Mouse (Mus musculus): ENCODE measurements around the gene Lrrc4. TPM values are rescaled to one million over a fixed set of nuclear protein-coding genes. Genes with fewer than 3 reads are reported as not detected.

Gene Lrrc4
- polyA plus RNA-seq, 1 experiment from 2014 or later: 1.5 TPM

DNA sequence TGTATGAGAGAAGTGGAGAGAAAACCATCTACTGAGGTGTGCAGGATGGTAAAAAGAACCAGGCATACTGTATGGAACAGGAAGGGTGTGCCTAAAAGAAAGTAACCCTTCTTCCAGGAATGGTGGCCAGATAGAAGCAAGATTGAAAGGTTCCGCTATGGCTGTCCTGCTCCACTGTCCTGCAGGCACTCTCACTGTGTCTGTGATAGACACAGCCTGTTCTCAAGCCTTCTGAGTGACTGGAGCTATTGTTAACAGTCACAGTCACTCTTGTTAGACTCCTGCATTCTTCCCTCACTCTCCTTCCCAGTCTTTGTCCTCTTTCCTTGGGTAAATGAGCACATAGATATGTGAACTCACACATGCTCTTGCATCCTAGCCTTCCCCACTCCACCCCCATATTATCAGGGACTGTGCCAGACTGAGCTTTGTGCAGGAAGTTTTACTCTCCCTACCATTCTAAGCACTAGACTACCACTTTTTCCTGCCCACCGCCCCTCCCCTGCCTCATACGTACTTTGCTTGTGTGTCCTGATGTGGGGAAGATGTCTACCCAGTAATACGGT lies 48.4 kb downstream of the Lrrc4 start:
- no peaks in the 10 kb centered on the region for H3K9me3 ChIP-seq (replicated peaks)
- H3K4me1 ChIP-seq: peaks cover 37% of the 10 kb centered on the region
- no peak overlapping the region for H3K4me3 ChIP-seq
- 64% methylated on average over 4 of the region's 4 CpGs for WGBS
- H3K27ac ChIP-seq (replicated peaks): peak overlapping the region; percentile 76
- no peaks in the 10 kb centered on the region for H3K27me3 ChIP-seq (ENCODE audit: low read depth, poor library complexity, severe bottlenecking)
- H3K36me3 ChIP-seq: no peaks in the 10 kb centered on the region
- peak; percentile 20 for DNase-seq (ENCODE audit: low spot score)

DNA sequence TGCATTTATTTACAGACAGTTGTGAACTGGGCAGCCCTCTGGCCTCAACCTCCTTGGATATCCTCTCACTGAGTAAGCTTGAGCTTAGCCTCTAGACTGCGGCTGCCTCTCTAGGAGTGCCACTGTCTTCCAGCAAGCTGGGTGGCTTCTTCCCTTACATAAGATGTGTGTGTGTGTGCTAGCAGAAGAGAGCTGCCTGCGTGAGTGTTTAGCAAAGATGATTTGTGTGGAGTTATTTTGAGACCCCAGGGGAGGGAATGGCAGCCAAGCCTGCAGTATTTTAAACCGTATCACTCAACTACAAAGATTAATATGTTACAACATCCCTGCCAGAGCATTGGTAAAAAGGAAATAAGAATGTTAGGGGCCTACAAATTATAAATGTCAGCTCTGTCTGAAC lies 49.9 kb downstream of the Lrrc4 start:
- peak overlapping the region; percentile 49; the same call in 1 of the 2 replicates for H3K27ac ChIP-seq (replicated peaks)
- 92% methylated on average over 3 of the region's 3 CpGs for WGBS

GRCm38 (mm10) chr6:28771331-28771730 lies 60.2 kb downstream of the Lrrc4 start:
- no peaks in the 10 kb centered on the region for H3K27me3 ChIP-seq (ENCODE audit: low read depth, poor library complexity, severe bottlenecking)
- no peak for DNase-seq (ENCODE audit: low spot score)
- H3K9me3 ChIP-seq (replicated peaks): 0 out of 2 replicates have a peak, but pooled peaks cover 2% of the 10 kb centered on the region
- WGBS: 12% methylated on average over 2 of the region's 2 CpGs
- H3K4me1 ChIP-seq: peaks cover 11% of the 10 kb centered on the region
- H3K27ac ChIP-seq (replicated peaks): no peak overlapping the region
- no peak overlapping the region for H3K4me3 ChIP-seq
- peaks cover 12% of the 10 kb centered on the region for H3K36me3 ChIP-seq

More for the DNA sequence above, 49.9 kb downstream of the Lrrc4 start:
- no peak for DNase-seq (ENCODE audit: low spot score)
- H3K9me3 ChIP-seq (replicated peaks): no peaks in the 10 kb centered on the region
- H3K4me1 ChIP-seq: peaks cover 37% of the 10 kb centered on the region
- H3K36me3 ChIP-seq: no peaks in the 10 kb centered on the region
- H3K27me3 ChIP-seq (ENCODE audit: low read depth, poor library complexity, severe bottlenecking): no peaks in the 10 kb centered on the region
- H3K4me3 ChIP-seq: no peak overlapping the region

GRCm38 (mm10) chr6:28767891-28768481 lies 63.6 kb downstream of the Lrrc4 start:
- Histone ChIP-seq H3K4me1 (peaks cover 11% of the 10 kb centered on the region), H3K36me3 (peaks cover 12% of the 10 kb centered on the region), H3K27ac (replicated peaks) (no peak overlapping the region), H3K4me3 (no peak overlapping the region), H3K27me3 (ENCODE audit: low read depth, poor library complexity, severe bottlenecking) (no peaks in the 10 kb centered on the region), H3K9me3 (replicated peaks) (0 out of 2 replicates have a peak, but pooled peaks cover 2% of the 10 kb centered on the region)
- DNase-seq (ENCODE audit: low spot score): no peak
- 86% methylated on average over 6 of the region's 6 CpGs for WGBS

DNA sequence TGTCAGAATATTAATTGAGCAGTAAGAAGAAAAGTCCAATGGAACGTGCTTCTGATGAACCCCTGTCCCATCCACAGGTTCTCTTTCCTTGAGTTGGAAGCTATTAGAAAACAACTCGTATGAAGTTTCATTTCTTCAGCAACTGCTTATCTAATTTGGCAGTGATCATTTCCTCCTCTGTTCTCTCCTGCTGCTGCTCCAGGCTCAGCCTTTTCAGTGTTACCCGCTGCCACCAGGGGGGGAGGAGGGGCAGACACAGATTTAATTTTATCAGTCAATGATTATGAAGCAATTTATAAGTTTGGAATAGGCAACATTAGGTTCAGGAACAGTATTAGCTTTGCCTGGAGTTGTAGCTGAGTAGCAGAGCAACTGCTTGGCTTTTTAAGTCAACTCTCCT lies 64.9 kb downstream of the Lrrc4 start:
- no peak for DNase-seq (ENCODE audit: low spot score)
- H3K27ac ChIP-seq (replicated peaks): no peak overlapping the region
- H3K9me3 ChIP-seq (replicated peaks): 0 out of 2 replicates have a peak, but pooled peaks cover 2% of the 10 kb centered on the region
- peaks cover 23% of the 10 kb centered on the region for H3K4me1 ChIP-seq
- 86% methylated on average over 3 of the region's 3 CpGs for WGBS
- no peak overlapping the region for H3K4me3 ChIP-seq
- no peaks in the 10 kb centered on the region for H3K27me3 ChIP-seq (ENCODE audit: low read depth, poor library complexity, severe bottlenecking)
- H3K36me3 ChIP-seq: peaks cover 12% of the 10 kb centered on the region

DNA sequence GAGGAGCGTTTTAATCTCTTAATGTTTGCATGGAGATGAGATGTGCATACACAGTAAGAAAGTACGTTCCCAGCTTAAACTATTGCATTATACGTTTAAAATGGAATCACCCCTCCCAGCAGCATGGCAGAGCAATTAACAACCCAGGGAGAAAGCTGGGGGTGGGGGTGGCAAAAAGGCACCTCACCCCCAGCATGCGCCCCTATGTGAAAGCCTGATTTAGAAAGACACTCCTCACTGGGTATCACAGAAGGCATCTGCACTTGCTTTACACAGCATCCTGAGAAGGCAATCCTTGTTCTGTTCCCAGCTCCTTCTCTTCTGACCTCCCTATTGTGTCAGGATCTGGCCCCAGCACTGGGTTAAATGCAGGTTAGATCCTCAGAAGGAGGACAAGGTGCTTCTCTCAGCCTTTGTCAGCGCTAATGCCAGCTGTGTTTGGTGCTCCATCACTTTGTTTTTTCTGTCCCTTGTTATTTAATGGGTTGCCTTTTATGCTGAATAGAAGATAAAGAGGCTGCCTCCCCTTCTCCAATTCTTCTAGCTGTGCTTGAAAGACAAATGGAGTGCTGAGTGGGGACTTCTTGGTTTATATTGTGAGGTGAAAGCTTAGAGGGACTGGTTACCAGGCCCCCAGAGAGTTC lies 69.3 kb downstream of the Lrrc4 start:
- H3K36me3 ChIP-seq: no peaks in the 10 kb centered on the region
- 0 out of 2 replicates have a peak overlapping the region, but pooled peaks have one; percentile 29 for H3K27ac ChIP-seq (replicated peaks)
- no peak overlapping the region for H3K4me3 ChIP-seq
- peaks cover 43% of the 10 kb centered on the region for H3K4me1 ChIP-seq
- WGBS: 22% methylated on average over 5 of the region's 5 CpGs
- H3K27me3 ChIP-seq (ENCODE audit: low read depth, poor library complexity, severe bottlenecking): no peaks in the 10 kb centered on the region
- no peaks in the 10 kb centered on the region for H3K9me3 ChIP-seq (replicated peaks)
- no peak for DNase-seq (ENCODE audit: low spot score)

DNA sequence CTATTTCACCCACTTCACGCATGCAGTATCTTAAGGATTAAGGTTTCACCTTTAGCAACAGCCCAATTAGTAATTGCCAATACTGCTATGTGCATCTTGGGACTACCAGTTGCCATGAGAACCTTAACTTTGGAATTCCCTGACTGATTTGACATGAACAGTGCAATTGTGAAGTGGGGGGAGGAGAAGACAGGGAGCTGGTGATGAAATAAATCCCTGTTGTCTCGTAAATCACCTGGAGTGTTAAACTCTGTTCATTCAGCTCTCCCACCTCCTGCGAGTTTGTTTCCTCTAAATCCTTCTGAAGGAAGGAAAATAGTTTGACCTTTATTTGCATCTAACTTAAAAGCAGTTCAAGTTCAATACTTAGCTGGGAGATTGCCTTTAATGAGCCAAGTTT lies 69.8 kb downstream of the Lrrc4 start:
- Histone ChIP-seq H3K36me3 (no peaks in the 10 kb centered on the region), H3K9me3 (replicated peaks) (no peaks in the 10 kb centered on the region), H3K27ac (replicated peaks) (0 out of 2 replicates have a peak overlapping the region, but pooled peaks have one; percentile 29), H3K27me3 (ENCODE audit: low read depth, poor library complexity, severe bottlenecking) (no peaks in the 10 kb centered on the region), H3K4me3 (no peak overlapping the region), H3K4me1 (peaks cover 48% of the 10 kb centered on the region)
- DNase-seq (ENCODE audit: low spot score): no peak
- WGBS: 31% methylated on average over 3 of the region's 3 CpGs

- 89% methylated on average over 4 of the region's 4 CpGs for WGBS
- no peaks in the 10 kb centered on the region for H3K36me3 ChIP-seq
- no peak overlapping the region for H3K27ac ChIP-seq (replicated peaks)
- H3K27me3 ChIP-seq (ENCODE audit: low read depth, poor library complexity, severe bottlenecking): no peaks in the 10 kb centered on the region
- no peak overlapping the region for H3K4me3 ChIP-seq
- H3K9me3 ChIP-seq (replicated peaks): no peaks in the 10 kb centered on the region
- peaks cover 56% of the 10 kb centered on the region for H3K4me1 ChIP-seq
- no peak for DNase-seq (ENCODE audit: low spot score)
These were observed 73.3 kb downstream of the Lrrc4 start for GRCm38 (mm10) chr6:28758293-28758692.

DNA sequence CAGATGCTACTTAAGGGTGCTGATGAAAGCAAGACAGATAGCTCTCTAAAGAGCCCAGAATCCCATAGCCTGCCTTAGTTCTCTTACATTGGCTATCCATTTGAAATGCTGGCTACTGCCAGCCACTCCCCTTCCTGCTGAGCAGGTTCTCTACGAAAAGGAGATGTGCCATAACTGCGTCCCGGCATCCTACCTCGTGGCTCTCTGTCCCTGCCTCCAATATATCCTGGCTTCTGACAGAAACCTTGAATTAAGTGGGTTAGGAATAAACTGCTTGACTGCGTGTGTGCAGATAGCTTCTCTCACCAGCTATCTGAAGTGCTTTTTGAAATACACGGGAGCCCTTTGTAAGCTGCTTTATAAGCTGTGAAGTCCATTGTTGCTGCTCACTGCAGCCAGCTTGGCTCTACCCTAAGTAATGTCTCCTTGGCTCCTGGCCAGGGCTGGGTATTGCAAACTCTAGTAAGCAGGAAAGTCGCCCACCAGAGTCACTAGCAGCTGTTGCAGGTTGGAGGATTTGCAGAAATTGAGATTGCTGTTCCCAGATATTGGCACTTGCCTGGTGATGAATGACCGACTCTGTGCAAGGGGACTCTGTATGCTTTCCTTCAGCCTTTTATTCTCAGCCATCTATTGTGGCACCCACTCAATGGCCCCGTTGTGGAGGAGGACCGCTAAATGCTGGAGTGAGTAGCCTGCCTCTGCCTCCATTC lies 75.1 kb downstream of the Lrrc4 start:
- Histone ChIP-seq H3K36me3 (0 out of 2 replicates have a peak, but pooled peaks cover 2% of the 10 kb centered on the region), H3K4me1 (peaks cover 44% of the 10 kb centered on the region), H3K4me3 (no peak overlapping the region), H3K27ac (replicated peaks) (peak overlapping the region; percentile 10; the same call in 1 of the 2 replicates), H3K27me3 (ENCODE audit: low read depth, poor library complexity, severe bottlenecking) (no peaks in the 10 kb centered on the region), H3K9me3 (replicated peaks) (no peaks in the 10 kb centered on the region)
- peak; percentile 21 for DNase-seq (ENCODE audit: low spot score)
- WGBS: 69% methylated on average over 10 of the region's 10 CpGs

GRCm38 (mm10) chr6:28754127-28754898 lies 77.2 kb downstream of the Lrrc4 start:
- WGBS: 86% methylated on average over 6 of the region's 6 CpGs
- no peak for DNase-seq (ENCODE audit: low spot score)
- H3K4me1 ChIP-seq: peaks cover 25% of the 10 kb centered on the region

DNA sequence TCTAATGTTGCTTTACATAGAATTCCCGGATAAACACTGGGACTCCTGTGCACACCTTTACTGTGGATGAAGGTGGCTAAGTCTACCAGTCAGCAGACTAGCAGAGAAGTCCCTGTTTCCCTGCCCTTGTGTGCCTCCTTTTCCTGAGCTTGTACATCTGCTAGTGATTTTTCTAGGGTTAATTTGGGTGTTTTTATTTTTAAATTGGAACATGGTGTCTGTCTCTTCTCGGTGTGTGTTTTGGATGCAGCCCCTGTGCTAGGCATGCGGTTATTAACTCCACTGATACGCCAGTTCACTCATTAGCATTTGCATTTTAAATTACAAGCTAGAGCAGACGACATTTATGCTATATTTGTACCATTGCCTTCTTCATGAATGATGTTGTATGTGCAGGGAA lies 77.9 kb downstream of the Lrrc4 start:
- H3K36me3 ChIP-seq: 0 out of 2 replicates have a peak, but pooled peaks cover 2% of the 10 kb centered on the region
- peaks cover 19% of the 10 kb centered on the region for H3K4me1 ChIP-seq
- no peaks in the 10 kb centered on the region for H3K9me3 ChIP-seq (replicated peaks)
- WGBS: 91% methylated on average over 5 of the region's 5 CpGs
- no peak overlapping the region for H3K4me3 ChIP-seq
- no peaks in the 10 kb centered on the region for H3K27me3 ChIP-seq (ENCODE audit: low read depth, poor library complexity, severe bottlenecking)
- DNase-seq (ENCODE audit: low spot score): no peak
- no peak overlapping the region for H3K27ac ChIP-seq (replicated peaks)

More at GRCm38 (mm10) chr6:28754127-28754898, 77.2 kb downstream of the Lrrc4 start:
- Histone ChIP-seq H3K36me3 (0 out of 2 replicates have a peak, but pooled peaks cover 2% of the 10 kb centered on the region), H3K4me3 (no peak overlapping the region), H3K27ac (replicated peaks) (no peak overlapping the region), H3K9me3 (replicated peaks) (no peaks in the 10 kb centered on the region), H3K27me3 (ENCODE audit: low read depth, poor library complexity, severe bottlenecking) (no peaks in the 10 kb centered on the region)

DNA sequence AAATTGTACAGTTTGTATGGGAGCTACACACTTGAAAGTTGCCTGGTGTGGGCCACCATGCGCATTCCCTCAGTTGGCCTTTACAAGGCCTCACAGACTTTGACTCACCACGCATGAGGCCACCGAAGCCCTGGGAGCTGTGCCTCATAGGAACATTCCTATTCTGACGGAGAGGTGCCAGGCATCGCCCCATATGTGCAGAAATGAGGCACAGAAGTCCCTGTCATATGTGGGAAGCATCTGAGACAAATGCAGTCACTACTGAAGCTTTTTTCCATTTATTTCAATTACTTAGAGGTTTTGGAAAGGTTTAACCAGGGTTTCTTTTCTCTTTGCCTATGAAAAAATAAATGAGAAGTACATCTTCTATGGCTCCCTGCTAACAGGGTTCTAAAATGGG lies 78.3 kb downstream of the Lrrc4 start:
- no peak for DNase-seq (ENCODE audit: low spot score)
- Histone ChIP-seq H3K27me3 (ENCODE audit: low read depth, poor library complexity, severe bottlenecking) (no peaks in the 10 kb centered on the region), H3K27ac (replicated peaks) (no peak overlapping the region), H3K4me3 (no peak overlapping the region), H3K36me3 (0 out of 2 replicates have a peak, but pooled peaks cover 2% of the 10 kb centered on the region), H3K9me3 (replicated peaks) (no peaks in the 10 kb centered on the region), H3K4me1 (peaks cover 20% of the 10 kb centered on the region)
- 98% methylated on average over 5 of the region's 5 CpGs for WGBS
